Mouse (Mus musculus): ENCODE data around the gene Tenm2.

- TF ChIP-seq CTCF (IDR thresholded peaks at IDR 0.05 in 2 of 3, conservative IDR thresholded peaks at IDR 0.05 in 1 of 3; ENCODE audit: control insufficient read depth in 1 of 3, insufficient read depth in 1 of 3, low read depth in 2 of 3, low read length in 3 of 3, poor library complexity in 1 of 3, severe bottlenecking in 1 of 3): no peak
- no peak for TF ChIP-seq MEF2A (IDR thresholded peaks at IDR 0.05; ENCODE audit: extremely low read depth, insufficient replicate concordance, low read depth, low read length, poor library complexity, severe bottlenecking)
- no peak for TF ChIP-seq USF1 (IDR thresholded peaks at IDR 0.05; ENCODE audit: low read depth, low read length)
- TF ChIP-seq ELF1 (IDR thresholded peaks at IDR 0.05; ENCODE audit: low read depth, low read length): no peak
- no peak for TF ChIP-seq USF2 (IDR thresholded peaks at IDR 0.05; ENCODE audit: borderline replicate concordance in 1 of 2, insufficient read depth in 1 of 2, low read depth in 1 of 2, low read length in 2 of 2)
- no peak for TF ChIP-seq POLR2AphosphoS2 (IDR thresholded peaks at IDR 0.05; ENCODE audit: low read length)
- no peak for TF ChIP-seq RAD21 (IDR thresholded peaks at IDR 0.05; ENCODE audit: low read depth, low read length)
- no peak for TF ChIP-seq EP300 (IDR thresholded peaks at IDR 0.05; ENCODE audit: low read depth in 1 of 2, low read length in 2 of 2)
- TF ChIP-seq TBP (IDR thresholded peaks at IDR 0.05; ENCODE audit: low read depth, low read length): no peak
- TF ChIP-seq MYB (IDR thresholded peaks at IDR 0.05; ENCODE audit: low read depth, low read length): no peak
- no peak for TF ChIP-seq MYC (IDR thresholded peaks at IDR 0.05; ENCODE audit: low read depth, low read length)
- no peak for TF ChIP-seq POLR2A (IDR thresholded peaks at IDR 0.05; ENCODE audit: control insufficient read depth in 1 of 2, insufficient read depth in 1 of 2, low read depth in 1 of 2, low read length in 2 of 2, poor library complexity in 1 of 2)
- TF ChIP-seq ZNF384 (IDR thresholded peaks at IDR 0.05; ENCODE audit: low read depth, low read length): no peak
- no peak for TF ChIP-seq MAX (IDR thresholded peaks at IDR 0.05; ENCODE audit: low read length)
Observed at GRCm38 (mm10) chr11:36120591-36121409, 1115.0 kb downstream of the Tenm2 start.

All from MEL (cell line).